7 mouse cellular contexts compared by ENCODE assay signal in genomic region chr11:49900962-49901658, GRCm38 (mm10). TPM values are rescaled to one million over a fixed set of nuclear protein-coding genes. Genes with fewer than 3 reads are reported as not detected.
DNase-seq lines count a peak whose midpoint lies in the region; ATAC-seq and TF ChIP-seq lines count a peak whose summit lies in the region.

No protein-coding gene starts in this region.

- peak overlapping the region; percentile 100 for H3K4me2 ChIP-seq in intestine, embryonic 14.5 days (ENCODE audit: low read length)
- H3K4me2 ChIP-seq in liver, embryonic 16.5 days (ENCODE audit: low read depth, low read length), result peak overlapping the region; percentile 86

- H3K9ac ChIP-seq in ES-E14 (ENCODE audit: insufficient read depth, low read depth, low read length, poor library complexity, severe bottlenecking), result no peak overlapping the region
- H3K9ac ChIP-seq in intestine, embryonic 14.5 days (ENCODE audit: low read length), result no peak overlapping the region; the same call in 1 of the 2 replicates
- H3K9ac ChIP-seq in liver, embryonic 16.5 days (ENCODE audit: low read depth, low read length), result no peak overlapping the region

- in situ Hi-C loops in ES-E14 (cut with MboI; ENCODE audit: low sequenced_read_pairs in 2 of 2, unreplicated experiment in 2 of 2), result no loop called here

- DNase-seq in ES-E14 (ENCODE audit: low read depth, low spot score) (peak; percentile 27), ZHBTc4 (ENCODE audit: low read depth, low spot score) (peak; percentile 43)
- peak; percentile 60 for DNase-seq in intestine, embryonic 14.5 days (ENCODE audit: low spot score)
- no peak for DNase-seq in urinary bladder, postnatal 36 days (ENCODE audit: low spot score in 2 of 2)
- no peak for DNase-seq in adrenal gland, postnatal 10 days
- no peak for DNase-seq in thymus, postnatal 36 days

- peaks cover 37% of the 10 kb centered on the region for H3K27me3 ChIP-seq in intestine, embryonic 14.5 days (replicated peaks; ENCODE audit: control insufficient read depth, insufficient read depth, low read length)
- H3K27me3 ChIP-seq in liver, embryonic 16.5 days (ENCODE audit: control insufficient read depth, insufficient read depth, low read depth, low read length), result peaks cover 40% of the 10 kb centered on the region

- 0 out of 4 replicates have a peak, but pooled peaks cover 0 to 2% of the 10 kb centered on the region in 2 experiments for H3K4me1 ChIP-seq in ES-E14 (ENCODE audit: control insufficient read depth in 2 of 2, insufficient read depth in 2 of 2, low read length in 2 of 2, poor library complexity in 1 of 2)
- H3K4me1 ChIP-seq in intestine, embryonic 14.5 days (replicated peaks; ENCODE audit: control insufficient read depth, insufficient read depth, low read length), result no peaks in the 10 kb centered on the region
- H3K4me1 ChIP-seq in liver, embryonic 16.5 days (ENCODE audit: control insufficient read depth, low read depth, low read length), result peaks cover 3% of the 10 kb centered on the region

- H3K36me3 ChIP-seq in ES-E14 (ENCODE audit: control insufficient read depth, insufficient read depth, low read length, poor library complexity, severe bottlenecking), result no peaks in the 10 kb centered on the region
- H3K36me3 ChIP-seq in intestine, embryonic 14.5 days (ENCODE audit: control insufficient read depth, insufficient read depth, low read length), result no peaks in the 10 kb centered on the region
- H3K36me3 ChIP-seq in liver, embryonic 16.5 days (ENCODE audit: control insufficient read depth, insufficient read depth), result no peaks in the 10 kb centered on the region

- WGBS in intestine, embryonic 14.5 days, result 19% methylated on average over 15 of the region's 15 CpGs
- WGBS in liver, embryonic 16.5 days (ENCODE audit: insufficient replicate concordance), result 26% methylated on average over 15 of the region's 15 CpGs

- H3K4me3 ChIP-seq in ES-E14 (ENCODE audit: insufficient read depth in 1 of 2, low read depth in 1 of 2, low read length in 2 of 2, poor library complexity in 1 of 2, severe bottlenecking in 1 of 2), result peak overlapping the region; percentile 74 to 88
- H3K4me3 ChIP-seq in intestine, embryonic 14.5 days (ENCODE audit: low read depth, low read length), result peak overlapping the region; percentile 54
- peak overlapping the region; percentile 59 for H3K4me3 ChIP-seq in liver, embryonic 16.5 days (ENCODE audit: low read depth, low read length)

- ATAC-seq in intestine, embryonic 14.5 days (replicated peaks; ENCODE audit: low FRiP score, low TSS enrichment, low read depth), result peak; percentile 34; the same call in 1 of the 2 replicates
- ATAC-seq in liver, embryonic 16.5 days (ENCODE audit: low read depth), result no peak

- no peaks in the 10 kb centered on the region for H3K9me3 ChIP-seq in ES-E14 (ENCODE audit: control insufficient read depth, insufficient read depth, low read depth, low read length)
- H3K9me3 ChIP-seq in intestine, embryonic 14.5 days (ENCODE audit: control insufficient read depth, low read length), result 0 out of 2 replicates have a peak, but pooled peaks cover 3% of the 10 kb centered on the region
- H3K9me3 ChIP-seq in liver, embryonic 16.5 days (replicated peaks; ENCODE audit: control insufficient read depth, low read length), result no peaks in the 10 kb centered on the region

- no peak overlapping the region; the same call in 1 of the 2 replicates for H3K27ac ChIP-seq in ES-E14 (ENCODE audit: insufficient read depth, low read depth, low read length, poor library complexity, severe bottlenecking)
- no peak overlapping the region for H3K27ac ChIP-seq in intestine, embryonic 14.5 days (ENCODE audit: low read depth)
- H3K27ac ChIP-seq in liver, embryonic 16.5 days (ENCODE audit: low read length), result no peak overlapping the region

TF ChIP-seq in ES-E14, 5 proteins besides CTCF, POLR2A, EP300 and RAD21:
- TF ChIP-seq ZNF384 (IDR thresholded peaks at IDR 0.05; ENCODE audit: low read depth, low read length) (no peak), MAFK (IDR thresholded peaks at IDR 0.05; ENCODE audit: insufficient read depth, low read depth, low read length) (no peak), ZC3H11A (IDR thresholded peaks at IDR 0.05; ENCODE audit: borderline replicate concordance, low read depth, low read length) (no peak), CHD2 (IDR thresholded peaks at IDR 0.05; ENCODE audit: low read depth, low read length) (no peak), HCFC1 (IDR thresholded peaks at IDR 0.05; ENCODE audit: borderline replicate concordance, insufficient read depth, low read length) (no peak)

RNA-seq across cellular contexts. Expression of gene Rasgef1c, which starts 0.5 kb away (rescaled TPM):
- total RNA-seq in ES-E14 (2012; rRNA removed), result 0.76 and 0.79 TPM in 2 replicates
- 0.28 and 0.46 TPM in 2 replicates for polyA plus RNA-seq in intestine, embryonic 14.5 days (2014; fragmentation: Nextera tagmentation; extraction: Ambion mirVana)
- polyA plus RNA-seq in liver, embryonic 16.5 days (2015; fragmentation: Nextera tagmentation; extraction: Ambion mirVana), result not detected in 2 replicates
- 1 to 10 TPM; 1.4 to 1.8 TPM for total RNA-seq in adrenal gland, postnatal 10 days (2021)

RNA-seq across cellular contexts. Expression of gene Mapk9, which starts 54.6 kb away (rescaled TPM):
- 27.8 and 28.1 TPM in 2 replicates for total RNA-seq in ES-E14 (2012; rRNA removed)
- 32.2 and 33.4 TPM in 2 replicates for polyA plus RNA-seq in intestine, embryonic 14.5 days (2014; fragmentation: Nextera tagmentation; extraction: Ambion mirVana)
- polyA plus RNA-seq in liver, embryonic 16.5 days (2015; fragmentation: Nextera tagmentation; extraction: Ambion mirVana), result 15.1 and 16.0 TPM in 2 replicates
- 10 to 100 TPM; 56.4 to 67.8 TPM for total RNA-seq in adrenal gland, postnatal 10 days (2021)

Comparison
In these comparisons a context has a peak if more than half of its experiments do, and no peak if none do; other contexts are left out.
1. DNase-seq: peak in ES-E14 (single experiment), ZHBTc4 (single experiment) and intestine, embryonic 14.5 days (single experiment); none in urinary bladder, postnatal 36 days (0 of 2), adrenal gland, postnatal 10 days (single experiment) and thymus, postnatal 36 days (0 of 2).
2. Peak in every context shown above with its lines, with median percentiles within 50 percentile points of each other: H3K4me3 ChIP-seq.